Mouse (Mus musculus) left cerebral cortex, postnatal 25 days (tissue): ENCODE measurements at regions not wholly inside any gene's neighbourhood (a gene's known extent, or its start where the extent isn't known, plus 50 kb on each side); places are given as distances from the start of the nearest gene placed in this dataset.
A peak's percentile ranks its signal among the peaks of the same experiment; 100 is the strongest.

Experiments
- DNase-seq, 2 experiments: peaks; one replicate each; pipeline ENCODE4 v3.0.0; 2022; ENCODE audit warnings: low spot score in 2 of 2, mixed read lengths in 1 of 2
- intact Hi-C: fragments of 180-260 bp; cut with DNase I; formaldehyde crosslinking; loops from one replicate; pipeline ENCODE4 v1.15.1; 2025

DNA sequence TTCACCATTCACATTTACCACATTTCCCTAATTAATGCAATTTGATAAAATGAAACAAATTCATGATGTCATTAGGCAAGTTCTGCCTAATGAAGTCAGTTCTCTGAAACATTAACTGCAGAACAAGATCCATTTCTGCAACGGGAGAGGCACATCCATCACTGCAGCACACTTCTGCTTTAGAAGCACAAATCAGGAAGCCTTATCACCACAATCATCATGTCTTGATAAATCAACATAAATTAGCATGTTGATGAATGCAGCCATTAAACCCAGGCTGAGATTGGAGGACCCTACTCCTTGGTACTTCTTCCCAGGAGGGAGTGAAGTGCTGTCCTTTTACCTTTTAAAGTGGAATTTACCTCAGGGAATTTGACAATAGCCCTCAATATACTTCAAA, 1195.4 kb downstream of the Defb40 start:
- no peak for DNase-seq
- intact Hi-C loops = no loop called here

DNA sequence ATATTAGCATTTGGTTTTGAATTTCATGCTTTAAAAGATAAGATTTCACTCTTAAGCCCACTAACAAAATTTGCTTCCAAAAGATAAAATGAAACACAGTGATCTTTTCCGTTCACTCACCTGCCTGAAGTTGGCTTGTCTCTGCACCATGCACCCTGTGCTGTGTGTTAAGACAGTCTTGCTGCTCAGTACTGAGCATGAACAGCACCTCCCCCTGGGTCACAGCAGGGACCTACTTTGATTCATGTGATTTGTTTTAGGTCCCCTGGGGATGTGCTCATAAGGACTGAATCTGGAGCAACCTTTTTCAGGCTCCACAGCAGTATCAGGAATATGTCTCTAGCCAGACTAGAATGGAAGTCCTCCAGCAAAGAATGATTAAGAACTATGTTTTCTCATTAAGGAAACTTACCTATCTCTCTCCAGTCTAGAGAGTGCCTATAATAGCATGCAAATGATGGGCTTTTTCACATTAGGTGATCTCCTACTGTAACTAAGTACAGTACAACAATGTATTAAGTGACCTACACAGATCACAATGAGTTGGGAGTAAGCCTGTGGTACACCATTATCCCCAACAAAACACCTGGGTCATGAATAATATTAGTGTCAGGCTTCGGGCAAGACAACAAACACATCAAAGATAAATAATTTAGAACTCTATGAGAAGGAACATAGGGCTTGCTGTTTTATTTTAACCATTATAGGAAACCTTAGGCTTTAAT, 1196.3 kb downstream of the Defb40 start:
- no peak for DNase-seq
- intact Hi-C loops = no loop called here

DNA sequence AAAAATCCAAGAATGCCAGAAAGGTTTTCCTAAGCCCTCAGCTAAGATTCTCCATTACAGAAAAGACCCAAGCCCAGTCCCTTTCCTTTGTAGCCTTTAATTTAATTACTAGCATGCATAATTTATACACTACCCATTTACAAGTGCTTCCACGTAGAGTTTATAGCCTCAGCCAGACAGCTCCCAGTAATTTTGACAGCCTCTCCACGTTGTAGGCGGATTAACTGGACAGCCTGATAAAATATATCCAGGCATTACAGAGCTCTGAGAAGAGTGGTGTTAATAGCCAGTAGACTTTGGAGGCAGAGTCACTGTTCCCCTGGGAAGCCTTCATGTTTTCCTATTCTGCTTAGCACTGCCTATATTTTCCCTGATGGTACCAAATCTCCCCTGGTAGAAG, 1202.6 kb downstream of the Defb40 start:
- intact Hi-C loops = no loop called here
- DNase-seq = no peak

DNA sequence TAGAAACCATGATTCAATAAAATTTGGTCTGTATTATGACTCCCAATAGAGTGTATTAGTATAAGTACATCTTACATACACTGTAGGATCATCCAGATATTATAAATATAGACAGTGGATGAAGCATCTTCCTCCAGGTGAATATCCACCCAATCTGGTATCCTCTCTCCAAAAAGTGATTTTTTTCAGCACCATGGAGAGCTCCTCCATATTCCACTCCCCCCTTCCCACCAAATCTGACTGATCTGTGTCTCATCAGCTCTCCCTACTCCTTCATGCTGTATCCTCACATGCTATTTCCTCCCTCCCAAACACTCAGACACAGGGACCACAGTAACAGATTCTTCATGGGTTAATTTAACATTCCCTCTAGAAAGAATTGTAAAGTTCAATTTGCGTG, 1204.7 kb downstream of the Defb40 start:
- DNase-seq = no peak
- intact Hi-C loops = no loop called here

DNA sequence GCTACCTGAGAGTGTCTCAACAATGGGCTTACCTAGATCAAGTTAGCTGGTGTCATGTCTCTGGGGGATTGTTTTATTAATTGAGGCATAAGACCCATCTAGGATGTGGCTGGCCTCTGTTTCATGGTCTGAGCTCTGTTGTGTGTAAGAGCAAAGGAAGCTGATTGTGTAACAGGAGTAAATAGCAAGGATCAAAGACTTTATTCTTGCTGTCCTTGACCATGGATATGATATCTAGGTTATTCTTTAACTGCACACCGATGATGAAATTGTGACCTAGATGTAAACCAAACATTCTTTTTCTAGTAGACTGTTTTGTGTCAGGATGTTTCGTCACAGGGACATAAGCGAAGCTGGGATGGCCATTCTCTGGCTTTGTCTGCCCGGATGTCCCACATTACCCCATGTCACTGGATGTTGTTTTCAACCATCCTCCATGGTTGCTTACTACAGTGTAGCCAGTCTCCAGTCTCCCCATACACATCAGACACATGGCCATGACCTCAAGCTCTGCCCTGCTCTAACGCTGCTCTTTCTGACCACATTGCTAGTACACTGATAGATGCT, 1210.5 kb downstream of the Defb40 start:
- intact Hi-C loops = no loop called here
- DNase-seq = no peak

DNA sequence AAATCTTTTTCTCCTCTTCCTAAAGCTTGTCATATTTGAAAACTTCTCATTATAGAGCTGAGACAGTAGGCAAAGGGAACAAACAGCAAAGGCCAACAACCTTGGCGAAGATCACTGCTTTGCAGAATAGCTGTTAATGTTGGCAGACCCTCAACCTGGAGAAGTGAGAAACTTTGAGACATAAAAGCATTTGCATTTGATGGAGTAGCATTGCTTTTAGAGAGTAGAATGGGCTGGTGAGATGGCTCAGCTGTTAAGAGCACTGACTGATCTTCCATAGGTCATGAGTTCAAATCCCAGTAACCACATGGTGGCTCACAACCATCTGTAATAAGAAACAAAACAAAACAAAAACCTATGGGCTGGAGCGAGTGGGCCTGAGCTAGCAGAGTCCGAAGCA, 1253.4 kb downstream of the Defb40 start:
- no peak for DNase-seq
- intact Hi-C loops = no loop called here

DNA sequence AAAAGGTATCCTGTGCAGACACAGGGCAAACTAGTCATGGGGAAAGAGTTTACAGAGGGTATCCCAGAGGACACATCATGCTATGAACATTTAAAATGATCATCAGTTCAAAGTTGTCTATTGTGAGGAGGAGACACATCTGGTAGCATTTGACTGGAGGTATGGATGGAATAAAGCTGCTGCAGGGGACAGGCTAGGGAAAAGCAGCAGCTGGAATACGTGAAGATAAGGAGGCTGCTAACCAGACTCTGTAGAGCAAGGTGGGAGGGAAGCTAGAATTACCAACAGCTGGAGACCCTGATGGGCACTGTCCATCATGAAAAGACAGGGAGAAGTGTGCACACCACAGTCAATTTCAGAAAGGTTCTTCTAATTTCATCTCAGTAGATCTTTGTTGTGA, 1268.9 kb downstream of the Defb40 start:
- intact Hi-C loops = no loop called here
- no peak for DNase-seq

DNA sequence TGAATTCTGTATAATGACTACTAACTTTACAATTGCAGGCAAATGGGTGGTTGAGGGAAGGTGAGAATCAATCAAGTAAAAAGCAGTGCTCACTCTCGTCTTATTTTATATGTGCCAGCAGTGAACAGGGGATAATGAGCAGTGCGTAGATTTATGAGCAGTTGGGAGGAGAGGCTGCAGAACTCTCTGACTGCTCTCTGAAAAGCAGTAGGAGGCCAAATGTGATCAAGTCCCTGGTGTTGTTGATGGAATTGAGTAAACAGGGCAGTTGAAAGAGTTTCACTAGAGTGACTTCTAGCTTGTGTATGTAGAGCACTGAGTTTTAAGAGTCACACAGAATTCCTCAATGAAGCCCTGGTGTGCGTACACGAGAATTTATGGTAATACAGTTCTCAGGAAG, 1269.6 kb downstream of the Defb40 start:
- DNase-seq = no peak
- intact Hi-C loops = no loop called here

DNA sequence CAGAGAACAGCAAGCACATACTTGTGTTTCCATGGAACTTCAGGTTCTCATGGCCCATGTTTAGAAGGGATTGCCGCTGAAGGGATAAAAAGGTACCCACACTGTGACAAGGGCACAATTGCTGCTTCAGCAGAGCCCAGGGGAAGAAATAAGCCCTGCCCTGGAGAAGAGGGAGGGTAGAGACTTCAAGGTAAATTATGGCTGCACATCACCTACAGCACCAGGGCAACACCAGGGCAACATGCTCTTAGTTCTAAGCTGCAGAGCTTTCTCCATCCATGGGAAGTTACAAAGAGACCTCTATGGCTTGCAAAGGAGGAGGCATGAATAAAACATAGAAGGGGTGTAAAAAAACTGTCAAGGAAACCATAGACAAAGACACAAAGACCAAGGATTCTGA, 1273.8 kb downstream of the Defb40 start:
- DNase-seq = no peak
- intact Hi-C loops = no loop called here

DNA sequence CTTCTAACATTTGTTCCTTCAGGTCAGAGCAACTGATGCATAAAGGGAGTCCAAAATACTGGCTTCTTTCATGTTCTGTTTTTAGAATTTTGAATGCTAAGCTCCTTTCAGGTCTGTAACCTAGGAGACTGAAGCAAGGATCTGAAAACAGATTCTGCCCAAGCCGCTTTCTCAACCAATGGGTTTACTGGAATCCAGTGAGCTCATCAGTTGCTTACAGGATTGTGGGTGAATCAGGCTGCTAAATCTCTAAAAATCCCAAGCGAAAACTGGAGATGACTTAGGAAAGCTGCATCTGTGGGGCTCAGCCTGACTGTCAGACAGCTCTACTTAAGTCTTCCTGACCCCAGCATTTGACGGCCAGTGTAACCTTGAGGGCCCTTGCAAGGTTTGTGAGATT, 1277.7 kb downstream of the Defb40 start:
- intact Hi-C loops = no loop called here

DNA sequence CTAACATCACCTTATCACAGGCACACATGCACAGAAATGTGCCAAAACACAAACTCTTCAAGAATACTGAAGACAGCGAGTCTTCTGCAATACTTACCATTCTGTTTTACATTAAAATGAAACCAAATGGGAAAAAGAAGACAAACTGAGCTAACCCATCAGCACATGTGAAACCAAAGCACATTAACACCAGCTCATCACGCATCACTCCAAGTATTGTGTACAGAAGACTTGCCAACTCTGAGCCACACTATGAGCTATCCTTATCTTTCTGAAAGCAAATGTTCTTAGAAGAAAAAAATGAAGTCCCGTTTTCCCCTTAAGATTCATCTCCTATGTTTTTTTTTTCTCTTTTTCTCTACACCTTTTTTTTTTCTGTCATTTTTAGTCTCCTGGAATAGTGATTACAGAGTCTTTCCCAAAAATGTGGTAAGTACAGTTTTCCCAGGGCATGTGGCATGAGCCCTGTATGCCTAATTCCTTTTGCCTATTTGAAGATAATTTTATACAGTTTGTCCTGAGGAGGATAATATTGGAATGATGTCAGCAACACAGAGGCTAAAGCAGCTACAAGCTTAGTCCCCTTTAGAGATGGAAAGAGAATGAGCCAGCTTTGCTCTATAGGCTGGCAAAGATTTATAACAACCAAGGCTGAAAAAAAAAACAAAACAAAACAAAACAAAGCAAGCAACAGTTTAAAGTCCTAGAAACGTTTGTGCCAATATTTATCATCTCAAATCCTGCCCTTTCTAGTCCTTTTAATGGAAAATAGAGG, 1287.8 kb downstream of the Defb40 start:
- intact Hi-C loops = no loop called here
- DNase-seq = no peak

More for the DNA sequence above, 1277.7 kb downstream of the Defb40 start:
- peak; percentile 74 to 87 for DNase-seq

DNA sequence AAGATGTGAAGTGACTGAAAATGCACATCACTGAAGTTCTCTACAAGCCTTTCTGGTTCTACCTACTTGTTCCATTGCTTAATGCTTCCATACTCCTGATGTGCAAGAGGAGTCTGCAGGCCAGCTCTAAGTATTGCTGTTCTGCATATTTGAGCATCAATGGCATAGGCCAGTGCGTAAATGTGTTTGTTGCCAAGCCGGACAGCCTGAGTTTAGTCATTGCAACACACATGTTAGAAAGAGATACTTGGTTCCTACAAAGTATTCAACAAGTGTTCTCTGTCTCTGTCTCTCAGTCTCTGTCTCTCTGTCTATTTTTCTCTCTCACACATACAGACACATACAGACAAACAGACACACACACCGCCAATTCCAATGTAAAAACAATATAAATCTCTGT, 1288.4 kb downstream of the Defb40 start:
- intact Hi-C loops = no loop called here
- no peak for DNase-seq

DNA sequence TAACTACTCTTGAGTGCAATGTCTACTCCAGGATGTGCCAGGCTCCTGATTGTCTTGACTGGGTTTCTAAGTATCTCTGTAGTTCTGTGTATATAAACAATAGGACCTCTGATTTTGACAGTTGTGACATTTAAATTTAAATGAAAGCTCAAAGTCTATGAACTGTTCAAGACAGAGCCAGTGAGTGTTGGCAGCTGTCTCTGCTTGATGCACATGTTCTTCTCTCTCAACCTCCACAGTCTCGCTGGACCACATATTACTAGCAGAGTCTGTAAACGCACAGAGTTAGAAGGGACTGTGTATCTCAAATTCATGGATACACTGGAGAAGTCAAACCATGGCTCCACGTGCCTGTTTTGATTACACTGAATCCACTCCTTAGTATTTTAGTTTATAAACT, 1291.0 kb downstream of the Defb40 start:
- intact Hi-C loops = no loop called here
- no peak for DNase-seq

DNA sequence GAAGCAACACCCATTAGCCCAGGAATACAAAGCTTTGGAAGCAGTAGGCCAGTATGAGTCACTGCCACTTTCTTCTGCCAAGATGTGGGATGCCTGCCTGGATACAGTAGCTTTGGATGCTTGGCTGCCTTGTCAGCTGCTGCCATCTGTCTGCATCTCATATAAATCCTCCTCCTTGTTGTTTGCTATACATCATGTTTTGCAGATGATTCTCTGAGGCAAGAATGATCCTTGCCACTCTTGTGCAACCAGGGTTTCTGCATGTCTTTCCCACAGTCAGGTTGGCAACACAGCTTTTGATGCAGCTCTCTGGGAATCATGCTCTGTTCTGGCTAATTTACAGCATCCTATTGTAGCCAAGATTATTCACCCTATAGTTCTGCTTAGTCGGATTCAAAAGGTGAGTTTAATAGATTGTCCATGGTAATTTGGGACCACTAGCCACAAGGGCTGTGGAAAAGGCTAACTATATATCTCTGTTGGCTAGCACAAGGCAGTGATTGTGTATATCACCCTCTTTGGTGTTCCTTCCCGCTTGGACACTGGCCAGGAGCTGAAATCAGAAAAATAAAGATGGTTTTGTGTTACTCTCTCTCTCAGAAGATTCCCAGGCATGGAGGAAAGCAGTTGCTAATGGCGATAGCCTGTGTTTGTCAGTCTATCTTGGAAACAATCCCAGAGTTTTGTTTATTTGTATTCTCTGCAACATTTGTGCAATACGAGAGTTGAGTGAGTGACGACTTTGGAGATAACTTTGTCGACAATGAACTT, 1313.5 kb downstream of the Defb40 start:
- DNase-seq = peak; percentile 76 to 96
- intact Hi-C loops = loop anchor here (5.0 kb wide), 1 partner anchor 92 kb away; no protein-coding TSS in a partner anchor

DNA sequence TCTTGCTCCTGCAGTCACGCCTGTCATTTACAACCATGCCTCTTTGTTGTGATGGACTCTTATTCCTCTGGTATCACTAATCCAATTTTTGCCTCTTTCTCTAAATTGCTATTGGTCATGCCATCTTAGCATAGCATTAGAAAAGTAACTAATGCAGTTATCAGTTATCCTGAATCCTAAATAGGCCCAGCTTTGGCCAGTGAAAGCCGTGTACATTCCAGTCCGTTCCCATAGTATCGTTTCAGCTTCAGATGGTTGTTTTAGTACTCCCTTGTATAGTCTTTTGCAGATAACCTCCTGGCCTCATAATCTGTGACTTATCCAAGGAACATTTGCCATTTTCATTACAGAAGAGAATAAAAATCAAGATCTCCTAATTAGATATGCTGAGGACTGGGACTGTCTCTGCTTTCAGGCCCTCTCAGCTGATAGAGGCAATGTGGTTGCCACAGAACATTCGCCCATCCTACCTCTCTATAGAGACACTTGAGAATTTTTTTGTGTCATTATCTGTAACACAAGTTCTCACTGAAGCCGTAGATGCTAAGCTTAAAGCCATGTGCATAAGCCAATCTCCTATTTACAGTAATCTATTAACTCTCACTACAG, 1318.2 kb downstream of the Defb40 start:
- intact Hi-C loops = loop anchor here (5.0 kb wide), 1 partner anchor 88 kb away; no protein-coding TSS in a partner anchor
- DNase-seq = no peak

DNA sequence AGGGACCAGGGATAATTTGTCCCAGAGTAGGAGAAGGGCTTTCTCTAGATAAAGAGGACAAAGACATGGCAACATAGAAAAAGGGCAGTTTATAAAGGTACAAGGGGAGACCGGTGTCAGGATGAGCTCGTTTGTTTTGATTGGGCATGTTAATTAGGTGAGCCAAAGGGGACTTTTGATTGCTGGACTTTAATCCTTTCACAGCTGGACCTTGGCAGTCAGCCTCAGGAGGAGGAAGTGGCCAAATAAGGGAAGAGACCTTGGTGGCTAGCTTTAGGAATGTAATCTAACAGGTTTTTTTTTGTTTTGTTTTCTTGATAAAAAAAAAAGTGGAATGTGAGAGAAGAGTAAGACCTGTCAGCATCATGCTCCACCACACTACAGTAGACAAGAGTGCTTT, 1324.3 kb downstream of the Defb40 start:
- intact Hi-C loops = no loop called here
- DNase-seq = no peak

DNA sequence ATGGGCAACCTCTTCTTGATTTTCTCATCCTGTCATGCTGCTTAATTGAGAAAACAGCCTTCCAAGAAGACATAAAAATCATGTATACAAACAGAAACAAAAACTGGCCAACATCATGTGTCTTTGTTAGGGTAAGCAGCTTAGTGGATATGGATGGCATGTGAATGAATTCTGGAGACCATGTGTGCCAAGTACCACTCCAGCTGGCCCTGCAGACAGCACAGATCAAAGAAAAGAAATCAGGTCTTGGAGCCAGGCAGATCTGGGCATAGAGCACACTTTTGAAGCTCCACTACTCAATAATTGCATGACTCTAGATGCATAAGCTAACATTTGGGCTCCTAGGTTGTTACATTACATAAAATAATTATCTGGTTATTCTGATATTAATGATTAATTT, 1330.5 kb downstream of the Defb40 start:
- intact Hi-C loops = no loop called here
- DNase-seq = no peak

DNA sequence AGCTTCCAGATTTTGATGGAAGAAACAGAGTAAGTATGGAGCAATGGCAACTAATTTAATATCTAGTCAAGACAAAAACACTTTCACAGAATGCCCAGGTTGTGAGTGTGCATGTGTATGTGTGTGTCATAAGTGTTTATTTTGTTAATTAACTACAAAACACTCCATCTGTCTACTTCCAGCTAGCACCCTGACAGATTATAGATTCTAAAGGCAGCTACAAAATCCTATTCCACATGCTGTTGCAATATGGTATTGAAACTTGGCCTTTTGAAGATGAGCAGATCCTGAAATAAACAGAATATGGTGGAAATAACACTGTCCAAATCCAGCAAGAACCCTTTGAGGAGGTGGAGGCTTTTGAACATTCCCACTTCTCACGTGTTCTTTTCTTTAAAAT, 1356.9 kb downstream of the Defb40 start:
- no peak for DNase-seq
- intact Hi-C loops = no loop called here

DNA sequence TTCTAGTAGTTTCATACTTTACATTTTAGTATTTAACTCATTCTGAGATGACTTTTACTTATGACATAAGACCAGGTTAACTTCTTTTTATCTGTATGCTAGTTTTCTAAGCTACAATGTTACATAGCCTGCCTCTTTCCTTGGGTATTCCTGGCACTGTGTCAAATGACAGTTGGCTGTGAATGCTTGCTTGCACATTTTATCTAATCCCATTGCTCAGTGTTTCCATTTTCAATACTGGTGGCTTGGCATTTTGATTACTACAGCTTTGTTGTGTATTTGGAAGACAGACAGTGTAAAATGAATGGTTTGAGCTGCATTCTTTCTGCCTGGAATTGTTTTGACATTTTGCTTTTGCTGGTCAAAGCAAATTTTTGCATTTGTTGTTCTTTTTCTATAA, 1359.2 kb downstream of the Defb40 start:
- no peak for DNase-seq
- intact Hi-C loops = no loop called here

DNA sequence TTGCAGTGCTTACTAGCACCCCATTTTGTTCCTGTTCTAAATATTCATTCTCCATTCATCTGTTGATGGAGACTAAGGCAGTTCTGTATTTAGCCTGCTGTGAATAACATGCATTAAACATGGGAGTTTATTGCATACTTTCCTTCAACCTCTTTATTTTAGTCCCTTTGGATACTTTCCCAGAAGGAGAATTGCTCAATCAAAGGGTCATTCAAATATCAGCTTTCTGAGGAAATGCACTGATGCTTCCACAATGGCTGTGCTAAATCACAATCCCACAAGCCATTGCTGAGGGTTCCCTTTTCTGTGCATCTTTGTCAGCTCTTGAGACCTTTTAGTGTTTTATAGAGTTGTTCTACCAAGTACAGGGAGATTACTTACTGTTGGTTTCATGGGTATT, 1359.9 kb downstream of the Defb40 start:
- intact Hi-C loops = no loop called here
- no peak for DNase-seq
